Mouse (Mus musculus) activated CD4-positive, CD25-positive, alpha-beta regulatory T cell, adult 4 months (primary cell): ENCODE measurements around the gene Ubac2. TPM values are rescaled to one million over a fixed set of nuclear protein-coding genes. Genes with fewer than 3 reads are reported as not detected.
A peak's percentile ranks its signal among the peaks of the same experiment; 100 is the strongest.

Experiments used
- ATAC-seq: one replicate; pipeline ENCODE4 v1.8.0; 2017
- polyA plus RNA-seq, 2 experiments: library from polyadenylated mRNA; unstranded; fragments of 100-300 nt; shearing (Covaris generic); gene quantifications; one replicate each; pipeline ENCODE4 v1.2.1; 2017

Ubac2 gene
- polyA plus RNA-seq, 2 experiments from 2014 or later = 62.5 to 75.1 TPM

DNA sequence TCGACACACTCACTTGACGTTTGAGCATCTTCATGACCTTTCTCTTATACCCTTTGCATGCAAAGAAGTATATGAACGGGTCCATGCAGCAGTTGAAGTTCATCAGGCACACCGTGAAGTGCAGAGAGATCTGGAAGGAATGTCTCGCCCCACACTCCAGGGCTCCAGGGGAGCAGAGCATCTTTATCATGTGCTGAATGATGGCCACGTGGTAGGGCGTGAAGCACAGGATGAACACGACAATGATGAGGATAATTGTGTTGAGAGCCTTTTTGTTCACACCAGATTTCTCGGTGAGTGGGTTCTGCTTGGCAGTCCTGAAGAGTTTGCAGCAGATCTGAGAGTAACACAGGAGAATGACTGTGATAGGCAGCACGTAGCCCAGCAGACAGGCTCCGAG lies 75.7 kb downstream of the Ubac2 start:
- no peak for ATAC-seq

DNA sequence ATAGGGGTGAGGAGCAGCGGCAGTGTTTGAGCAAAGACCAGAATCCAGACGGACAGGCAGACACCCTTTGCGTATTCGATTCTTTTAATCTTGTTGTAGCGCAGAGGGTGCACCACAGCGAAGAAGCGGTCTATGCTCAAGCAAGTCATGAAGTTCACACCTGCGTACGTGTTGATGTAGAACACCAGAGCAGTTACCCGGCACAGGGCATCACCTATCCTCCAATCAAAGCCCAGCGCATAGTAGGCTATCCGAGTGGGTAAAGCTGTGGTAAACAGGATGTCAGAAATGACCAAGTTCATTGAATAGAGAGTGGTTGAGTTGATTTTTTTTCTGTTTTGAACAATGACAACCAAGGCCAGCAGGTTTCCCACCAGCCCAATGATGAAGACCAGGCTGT lies 76.2 kb downstream of the Ubac2 start:
- ATAC-seq = peak; percentile 72

DNA sequence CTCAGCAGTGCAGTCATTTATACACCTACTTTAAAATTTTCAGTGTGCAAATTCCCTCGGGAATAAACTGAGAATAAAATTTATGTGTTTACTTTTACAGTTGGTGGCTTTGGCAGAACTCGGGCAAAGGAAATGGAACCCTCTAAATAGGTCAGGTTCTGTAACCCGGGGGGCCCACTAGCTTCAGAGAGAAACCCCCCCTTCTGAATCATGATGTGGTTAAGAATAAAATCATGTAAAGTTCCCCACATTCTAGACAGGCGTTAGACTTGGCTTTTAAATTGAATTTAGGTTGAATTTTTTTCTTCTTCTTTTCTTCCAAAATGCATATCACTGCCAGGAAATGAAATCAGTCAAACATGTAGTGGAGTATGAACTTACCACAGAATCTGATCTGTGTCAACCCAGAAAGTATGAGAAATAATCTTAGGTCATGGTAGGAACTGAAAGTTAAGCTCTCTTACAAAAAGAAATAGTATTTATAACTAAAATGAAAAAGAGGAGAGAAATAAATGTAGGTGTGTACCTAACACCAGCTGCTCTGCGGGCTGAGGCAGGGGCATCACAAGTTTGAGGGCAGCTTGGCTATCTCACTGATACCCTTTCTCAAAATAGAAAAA lies 76.9 kb downstream of the Ubac2 start:
- ATAC-seq = no peak

DNA sequence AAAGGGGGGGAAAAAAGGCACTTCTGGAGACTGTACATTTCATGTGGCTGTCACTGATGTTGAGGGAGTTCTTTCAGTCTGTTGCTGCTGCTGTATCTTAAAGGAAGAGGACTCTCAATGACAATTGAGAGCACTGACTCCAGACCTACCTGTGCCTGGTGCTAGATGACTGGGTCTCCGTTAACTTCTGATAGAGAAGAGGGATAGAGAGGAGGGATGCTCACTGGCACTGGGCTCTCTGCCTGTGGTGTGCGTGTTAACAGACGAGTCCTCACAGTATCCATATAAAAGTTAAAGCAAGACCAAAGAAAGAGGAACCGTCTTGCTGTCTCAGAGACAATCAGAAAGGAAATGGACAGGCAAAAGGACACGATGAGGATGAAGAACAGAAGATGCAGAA lies 77.9 kb downstream of the Ubac2 start:
- no peak for ATAC-seq

DNA sequence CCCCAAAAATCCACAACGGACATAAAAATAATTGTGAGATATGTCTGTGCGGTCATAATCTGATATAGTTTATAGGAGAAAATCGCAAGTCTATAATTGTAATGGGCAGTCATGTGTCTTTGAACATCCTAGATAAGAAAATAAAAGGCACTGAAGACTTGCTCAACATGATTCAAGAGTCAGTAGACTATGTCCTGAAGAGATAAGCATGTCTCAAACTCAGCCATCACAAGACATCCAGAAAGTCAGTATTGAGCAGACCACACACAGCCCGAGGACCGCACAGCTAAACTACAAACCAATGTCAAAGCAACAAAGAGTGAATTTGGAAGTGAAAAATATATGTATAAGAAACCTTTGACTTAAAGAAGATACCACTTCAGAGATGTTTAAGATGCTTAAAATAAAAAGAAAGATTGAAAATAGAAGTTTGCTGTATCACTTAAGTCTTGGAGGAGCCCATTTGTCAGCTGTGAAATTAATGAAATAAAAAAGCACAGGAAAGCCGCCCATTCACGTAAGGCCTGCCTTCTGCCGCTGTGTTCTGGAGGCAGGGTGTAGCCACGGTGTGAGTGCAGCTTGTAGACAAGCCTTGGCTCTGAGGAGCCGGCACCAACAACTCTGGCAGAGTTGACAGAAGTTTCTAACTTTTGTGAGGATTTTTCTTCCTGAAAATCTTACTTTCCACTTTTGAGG lies 78.9 kb downstream of the Ubac2 start:
- ATAC-seq = no peak

DNA sequence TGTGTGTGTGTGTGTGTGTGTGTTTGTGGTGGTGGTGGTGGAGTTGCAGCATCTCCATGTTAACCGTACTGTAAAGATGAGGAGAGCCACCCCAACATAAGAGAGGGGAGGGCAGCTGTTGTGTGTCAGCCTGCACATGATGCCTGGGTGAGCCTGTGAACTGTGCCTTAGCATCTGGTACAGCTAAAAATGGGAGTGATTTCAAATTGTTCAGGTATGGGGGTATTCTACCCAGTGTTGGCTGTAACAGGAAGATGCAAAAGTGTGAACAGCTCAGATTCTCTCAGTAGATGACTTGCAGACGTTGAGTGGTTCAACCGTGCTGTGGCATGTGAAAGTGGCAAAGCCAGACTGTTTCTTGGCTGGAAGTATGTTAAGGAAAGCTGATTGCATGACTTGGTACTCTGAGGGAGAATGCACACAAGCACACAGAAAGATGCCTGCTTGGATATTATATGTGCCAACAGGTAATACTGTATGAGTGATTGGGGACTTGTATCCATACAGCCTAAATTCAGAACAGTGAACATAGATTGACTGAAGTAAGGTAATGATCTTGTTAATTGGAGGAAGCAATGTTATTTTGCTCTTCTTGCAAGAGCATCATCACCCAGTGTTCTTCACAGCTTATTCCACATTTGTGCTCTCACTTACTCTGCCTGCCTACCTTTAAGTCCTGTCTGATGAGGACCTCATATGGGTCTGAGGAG lies 79.8 kb downstream of the Ubac2 start:
- no peak for ATAC-seq

DNA sequence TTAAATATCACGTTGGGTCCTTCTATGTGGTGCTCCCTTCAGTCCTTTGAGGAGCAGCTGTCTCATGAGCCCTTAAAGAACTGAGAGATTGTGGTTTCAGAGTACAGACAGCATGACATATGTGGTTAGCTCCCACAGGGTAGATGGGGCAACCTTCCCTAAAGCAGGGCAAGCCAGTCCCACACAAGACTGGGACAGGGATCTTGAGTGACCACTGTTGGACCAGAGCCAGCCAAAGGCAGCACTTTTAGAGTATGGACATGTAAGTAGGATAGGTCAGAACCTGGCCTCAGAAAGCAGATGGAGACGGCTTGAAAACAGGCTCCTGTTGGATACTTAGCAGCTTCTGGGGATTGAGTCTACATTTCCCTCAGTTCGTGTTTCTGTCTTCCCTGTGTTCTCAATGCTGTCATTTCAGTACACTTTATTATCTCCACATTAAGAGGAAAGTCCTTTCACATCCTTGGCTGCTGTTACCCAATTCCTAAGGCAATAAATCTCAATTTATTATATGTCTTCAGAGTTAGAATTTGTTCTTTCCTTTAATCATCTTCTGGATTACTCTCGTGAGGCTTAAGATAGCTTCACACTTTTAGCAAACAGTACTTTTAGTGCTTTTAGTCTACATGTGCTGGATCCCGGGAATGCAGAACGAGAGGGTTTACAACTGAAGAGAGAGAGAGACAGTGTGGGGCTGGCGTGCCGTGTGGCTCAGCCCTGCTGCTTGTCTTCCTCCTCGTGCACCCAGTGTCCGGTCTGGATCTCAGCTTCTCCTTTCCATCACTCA lies 80.5 kb downstream of the Ubac2 start:
- ATAC-seq = no peak

DNA sequence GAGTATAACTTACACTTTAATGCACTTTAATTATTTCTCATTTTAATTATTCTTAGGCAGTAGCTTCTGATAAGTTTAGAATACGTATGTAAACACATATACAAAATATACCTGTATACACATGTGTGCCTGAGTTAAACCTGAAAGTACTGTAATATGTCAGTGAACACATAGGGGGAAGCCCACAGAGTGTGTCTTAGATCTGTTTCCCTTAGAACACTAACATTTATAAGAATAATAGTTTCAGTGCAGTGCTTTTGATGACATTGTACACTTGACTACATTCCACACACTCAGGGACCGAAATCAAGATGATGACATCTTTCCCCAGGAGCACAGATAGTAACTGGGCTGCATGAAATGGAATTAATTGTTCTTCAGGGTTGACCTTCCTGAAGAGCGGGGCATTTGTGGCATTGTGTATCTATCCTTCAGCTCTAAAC lies 81.1 kb downstream of the Ubac2 start:
- no peak for ATAC-seq

DNA sequence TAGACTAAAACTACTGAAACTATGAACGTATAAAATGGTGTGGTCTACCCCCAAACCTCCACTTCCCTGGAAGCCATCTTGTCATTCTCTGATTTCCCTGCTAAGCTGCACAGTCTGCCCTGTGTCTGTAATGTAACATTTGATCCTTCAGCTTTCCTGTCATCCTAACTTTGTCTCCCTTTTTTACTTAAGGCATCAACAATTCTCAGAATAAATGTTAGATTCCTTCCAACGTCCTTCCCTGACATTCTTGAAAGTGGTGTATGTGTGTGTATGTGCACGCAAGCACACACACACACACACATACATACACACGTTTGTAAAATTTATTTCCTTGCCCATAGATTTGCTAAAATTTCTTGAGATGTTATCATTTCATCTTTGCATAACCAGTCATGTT lies 81.6 kb downstream of the Ubac2 start:
- no peak for ATAC-seq

DNA sequence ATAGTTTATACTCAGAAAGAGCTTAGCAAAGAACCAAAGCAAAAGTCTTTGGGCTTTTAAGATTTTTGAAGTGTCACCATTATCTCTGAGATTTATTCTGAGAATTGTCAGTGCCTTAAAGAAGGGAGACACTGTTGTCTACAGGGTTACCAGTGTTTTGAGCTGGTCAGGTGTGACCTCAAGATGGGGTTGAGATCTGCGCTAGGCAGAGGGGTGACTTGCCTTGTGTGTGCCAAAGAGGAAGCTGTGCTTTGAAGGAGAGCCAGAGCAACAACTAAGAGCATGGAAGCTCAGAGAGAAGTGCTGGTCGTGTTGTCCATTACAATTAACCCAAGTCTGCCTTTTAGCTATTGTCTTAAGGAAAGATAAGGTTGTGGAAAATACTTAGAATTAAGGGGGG lies 82.1 kb downstream of the Ubac2 start:
- no peak for ATAC-seq

DNA sequence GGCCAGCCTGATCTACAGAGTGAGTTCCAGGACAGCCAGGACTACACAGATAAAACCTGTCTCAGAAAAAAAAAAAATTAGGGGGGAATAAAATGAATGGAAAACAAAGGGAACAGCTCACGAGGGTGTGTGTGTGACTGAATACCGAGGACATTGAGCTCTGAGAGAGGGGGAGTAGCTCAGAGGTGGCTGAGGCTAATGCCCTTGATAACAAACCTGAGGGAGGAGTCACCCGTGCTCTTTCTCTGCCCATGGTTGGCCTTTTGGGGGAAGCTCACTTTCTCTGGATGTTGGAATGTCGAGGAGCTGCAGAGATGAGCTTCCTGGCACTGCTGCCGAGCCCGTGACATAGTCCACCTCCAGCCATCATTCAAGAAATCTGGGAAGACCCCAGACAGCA lies 82.6 kb downstream of the Ubac2 start:
- no peak for ATAC-seq

DNA sequence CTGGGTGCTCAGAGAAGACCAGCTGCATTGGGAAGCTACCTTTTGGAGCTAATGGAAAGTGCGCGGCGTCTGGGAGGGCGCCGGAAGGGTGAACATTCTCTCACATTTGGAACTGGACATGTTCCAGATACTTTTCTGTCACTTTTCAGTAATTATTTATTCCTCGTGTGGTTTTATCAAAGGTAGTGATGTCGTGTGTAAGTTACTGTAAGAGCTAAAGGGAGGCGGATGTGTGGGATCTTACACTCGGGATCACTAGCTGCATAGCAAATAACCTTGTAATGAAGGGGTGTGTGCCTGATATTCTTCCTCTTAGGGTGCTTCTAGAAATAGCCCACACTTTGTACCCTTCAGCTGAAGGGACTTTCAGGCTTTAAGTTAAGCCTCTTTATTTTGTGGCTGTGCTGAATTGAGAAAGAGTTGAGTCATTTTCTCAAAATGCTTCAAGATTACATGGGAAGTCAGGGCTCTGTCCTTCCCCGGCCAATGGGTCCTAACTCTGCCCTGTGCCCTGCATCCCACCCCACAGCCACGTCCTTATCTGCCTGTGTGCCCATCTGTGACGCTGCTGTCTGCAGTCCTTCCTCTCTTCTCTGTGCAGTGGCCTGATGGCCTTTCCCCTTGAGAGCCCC lies 83.2 kb downstream of the Ubac2 start:
- no peak for ATAC-seq

DNA sequence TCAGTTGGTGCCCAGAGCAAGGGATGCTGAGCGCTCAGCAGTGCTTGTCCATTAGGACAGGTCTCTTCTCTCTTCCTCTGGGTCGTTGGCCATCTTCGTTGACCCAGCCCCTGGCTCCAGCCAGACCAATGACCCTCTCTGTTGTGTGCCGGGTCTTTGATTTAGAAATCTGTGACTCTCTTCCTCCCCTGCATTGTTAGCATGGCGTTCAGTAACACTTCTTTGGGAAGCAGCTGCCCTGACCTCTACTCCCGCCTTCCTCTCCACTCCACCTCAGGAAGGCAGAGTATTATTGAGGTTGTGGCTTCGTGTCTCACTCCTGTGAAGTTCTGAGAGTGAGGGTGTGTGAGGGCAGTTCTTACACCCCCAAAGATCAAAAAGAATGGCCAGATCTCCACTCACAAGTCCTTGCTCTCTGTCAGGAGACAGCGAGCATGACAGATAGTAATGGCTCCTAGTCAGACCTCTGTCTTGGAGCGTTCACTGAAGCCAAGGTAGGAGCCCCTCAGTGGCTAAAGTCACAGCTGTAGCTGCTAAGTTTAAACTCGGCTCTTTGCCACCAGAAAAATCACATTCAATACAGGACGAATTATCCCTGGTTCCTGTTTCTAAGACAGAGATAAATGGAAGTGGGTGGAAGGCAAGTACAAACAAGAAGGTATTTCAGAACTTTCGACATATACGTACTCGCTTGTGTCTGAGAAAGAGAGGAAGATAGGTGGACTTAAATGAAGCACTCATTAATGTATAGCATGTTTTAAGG lies 83.9 kb downstream of the Ubac2 start:
- no peak for ATAC-seq

DNA sequence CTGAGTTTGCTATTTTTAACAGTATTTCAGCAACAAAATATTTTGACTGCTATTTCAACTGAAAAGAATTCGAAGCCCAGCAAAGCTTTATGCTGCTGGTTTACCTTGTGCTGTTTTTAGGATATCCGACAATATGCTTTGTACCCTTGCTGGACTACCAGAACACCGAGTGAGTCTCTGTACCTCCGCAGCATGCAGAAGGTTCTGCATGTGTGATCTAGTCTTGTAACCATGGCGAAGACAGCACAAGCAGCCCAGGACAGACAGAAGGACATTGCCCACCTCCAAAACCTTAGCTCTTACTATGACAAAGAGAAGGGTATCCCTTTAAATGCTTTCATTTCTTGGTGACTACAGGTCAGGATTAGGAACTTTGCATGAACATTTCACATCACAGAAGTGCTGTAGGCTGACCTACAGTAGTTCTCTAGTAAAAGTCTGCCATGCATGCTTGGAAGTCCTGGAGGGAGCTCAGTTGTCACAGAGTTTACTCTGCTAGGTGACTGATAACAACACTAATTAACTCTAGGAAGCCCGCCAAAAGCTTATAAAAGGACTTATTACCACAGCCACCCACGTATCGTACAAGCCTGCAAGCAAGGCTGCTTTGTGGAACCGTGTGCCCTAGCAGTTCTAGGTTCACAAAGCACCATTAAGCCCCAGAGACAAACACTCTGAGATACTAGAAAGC lies 85.0 kb downstream of the Ubac2 start:
- peak; percentile 7 for ATAC-seq

DNA sequence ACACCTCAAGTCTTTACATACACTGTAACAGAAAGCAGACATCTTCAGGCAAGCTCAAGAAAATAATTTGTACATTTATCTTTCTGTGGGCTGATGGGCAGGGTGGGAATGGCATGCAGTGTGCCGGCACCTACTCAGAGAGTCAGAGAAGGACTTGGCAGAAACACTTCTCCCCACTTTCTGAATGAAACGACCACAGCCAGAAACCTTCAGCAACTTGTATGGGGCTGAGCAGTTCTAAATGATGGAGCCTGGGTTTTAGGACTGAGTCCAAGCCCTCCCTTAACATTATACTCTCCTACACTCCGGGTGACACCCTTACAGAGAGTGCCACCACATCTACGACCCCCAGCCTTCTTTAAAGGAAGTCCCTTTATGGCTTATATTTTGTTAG lies 85.5 kb downstream of the Ubac2 start:
- ATAC-seq = no peak

DNA sequence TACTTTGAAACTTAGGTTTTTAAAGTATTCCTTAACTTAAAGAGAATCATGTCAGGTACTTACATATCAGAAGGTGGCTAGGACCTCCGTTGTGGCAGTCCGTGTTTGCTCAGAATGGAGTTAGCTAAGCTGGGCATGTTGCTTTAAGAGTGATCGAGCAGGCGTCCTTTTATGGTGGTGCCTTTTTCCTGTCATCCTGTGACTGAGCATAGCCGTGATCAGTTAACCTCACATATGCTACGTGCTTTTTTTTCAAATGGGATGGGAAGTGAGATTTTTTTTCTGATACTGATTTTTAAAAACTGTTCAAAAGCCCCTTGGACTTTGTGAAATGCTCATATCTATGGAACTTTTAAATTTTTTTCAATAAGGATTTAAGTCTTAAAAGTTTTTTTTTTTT lies 86.6 kb downstream of the Ubac2 start, which contains the start of gene Gpr183:
Gene Gpr183 (minus strand): TSS at position 206 of the 400 bp plus-strand sequence.
- peak; percentile 71 for ATAC-seq

DNA sequence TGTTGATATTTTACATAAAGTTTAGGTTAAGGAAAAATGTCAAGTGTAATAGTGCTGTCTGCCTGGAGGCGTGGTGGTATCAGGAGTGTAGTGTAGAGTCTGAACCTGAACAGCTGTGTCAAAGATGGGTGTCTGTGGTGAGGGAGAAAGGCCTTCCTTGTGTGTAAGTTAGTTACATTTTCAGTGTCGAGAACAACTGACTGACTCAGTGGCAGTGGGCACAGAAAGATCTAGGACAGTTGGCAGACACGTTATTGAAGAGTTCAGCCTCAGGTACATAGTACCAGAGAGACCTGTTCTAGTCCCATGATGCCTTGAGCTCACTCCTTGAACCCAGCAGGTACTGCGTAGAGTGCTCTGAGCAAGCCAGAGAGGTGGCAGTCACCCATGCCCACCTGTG lies 87.0 kb downstream of the Ubac2 start:
- ATAC-seq = no peak

DNA sequence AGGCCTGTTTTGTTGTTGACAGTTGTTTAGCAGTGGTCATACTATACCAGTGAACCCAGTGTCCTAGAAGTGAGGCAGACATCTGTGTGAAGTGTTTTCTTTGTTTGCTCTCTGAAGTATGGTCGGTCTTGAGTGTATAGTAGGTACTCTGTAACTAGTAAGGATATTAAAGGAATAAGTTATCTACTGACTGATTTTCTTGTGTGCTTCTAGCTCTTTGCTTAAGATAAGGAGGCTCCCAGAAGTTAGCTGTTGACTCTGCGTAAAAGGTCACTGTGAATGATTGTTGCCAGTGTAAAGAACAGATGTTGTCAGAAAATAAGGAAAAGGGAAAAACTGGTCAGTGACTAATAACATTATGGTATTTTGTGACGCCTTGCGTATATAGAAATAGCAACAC lies 88.7 kb downstream of the Ubac2 start:
- ATAC-seq = no peak

DNA sequence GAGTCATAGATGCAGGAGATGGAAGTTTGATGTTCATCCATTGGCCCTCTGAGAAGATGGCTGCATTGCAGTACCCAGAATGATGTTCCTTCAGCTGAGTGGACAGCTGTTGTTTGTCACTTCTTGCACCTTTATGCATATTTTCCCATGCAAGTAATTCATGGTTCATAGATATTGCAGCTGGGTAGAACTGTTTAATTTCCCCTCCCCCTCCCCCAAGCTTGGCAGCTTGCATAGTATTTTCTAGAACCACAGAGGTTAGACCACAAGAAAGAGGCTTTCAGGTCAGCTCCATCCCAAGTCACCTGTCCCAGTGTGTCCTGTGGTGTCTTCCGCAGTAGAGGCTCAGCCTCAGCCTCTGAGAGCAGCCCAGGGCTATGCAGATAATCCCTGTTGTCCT lies 92.0 kb downstream of the Ubac2 start:
- no peak for ATAC-seq

DNA sequence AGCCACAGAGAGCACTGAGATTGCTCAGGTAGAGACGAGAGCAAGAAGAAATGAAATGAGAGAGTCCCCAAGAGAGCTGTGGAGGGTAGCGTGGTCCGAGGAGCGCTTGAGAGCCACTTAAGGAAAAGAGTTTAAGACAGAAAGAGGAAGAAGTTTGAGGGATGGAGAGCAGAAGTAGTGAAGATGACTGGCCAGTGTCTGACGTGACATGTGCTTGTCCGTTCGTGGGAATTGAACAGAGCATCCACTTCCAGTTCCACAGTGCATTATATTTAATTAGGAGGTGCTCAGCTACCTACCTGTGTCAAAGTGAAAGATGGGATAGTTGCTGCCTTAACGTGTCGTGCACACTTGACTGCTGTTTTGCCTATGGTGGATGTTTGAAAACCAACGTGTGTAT lies 94.7 kb downstream of the Ubac2 start:
- no peak for ATAC-seq

DNA sequence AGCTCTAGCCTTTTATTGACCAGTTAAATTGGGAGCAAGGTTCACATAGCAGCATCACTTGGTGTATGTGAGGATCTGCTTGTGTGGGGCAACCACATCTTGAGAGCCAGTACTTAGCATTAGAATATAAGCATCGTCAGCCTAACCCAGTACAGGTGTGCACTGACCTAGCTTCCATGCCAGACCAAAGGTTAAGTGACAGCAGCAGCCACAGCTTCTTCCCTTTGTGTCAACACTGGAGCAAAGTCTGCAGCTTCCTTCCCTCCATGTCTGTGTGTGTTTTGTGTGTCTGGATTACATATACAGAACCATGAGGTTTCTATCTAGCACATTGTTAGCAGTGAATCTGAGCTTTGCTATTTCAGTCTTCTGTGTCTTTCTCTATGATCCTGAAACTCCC lies 103.1 kb downstream of the Ubac2 start:
- no peak for ATAC-seq
